In genomic region chr8:64847650-64848049, GRCm38 (mm10) we compare ENCODE assay signal across 14 mouse cellular contexts. TPM values are rescaled to one million over a fixed set of nuclear protein-coding genes. Genes with fewer than 3 reads are reported as not detected.
DNase-seq lines count a peak whose midpoint lies in the region; ATAC-seq and TF ChIP-seq lines count a peak whose summit lies in the region.
"Had no signal": no experiment of that assay in that cellular context is flagged by ENCODE, and none has a peak within 500 bp of the region (broad histone marks: within the 10 kb centered on the region; RNA-seq: fewer than 3 reads in every experiment).

No protein-coding gene starts in this region.

- H3K9ac ChIP-seq in kidney, postnatal 0 days (ENCODE audit: low read depth, low read length), result no peak overlapping the region
- H3K9ac ChIP-seq in forebrain, postnatal 0 days, result peak overlapping the region; percentile 89; the same call in 1 of the 2 replicates
- peak overlapping the region; percentile 89 for H3K9ac ChIP-seq in midbrain, embryonic 16.5 days (ENCODE audit: low read depth, low read length)
- H3K9ac ChIP-seq: liver, embryonic 12.5 days had no signal

- no peak for TF ChIP-seq CTCF in kidney, postnatal 0 days (IDR thresholded peaks at IDR 0.05; ENCODE audit: low read depth)
- no peak for TF ChIP-seq CTCF in forebrain, postnatal 0 days (IDR thresholded peaks at IDR 0.05; ENCODE audit: low read depth)

- H3K4me2 ChIP-seq in kidney, postnatal 0 days (ENCODE audit: low read length), result 0 out of 2 replicates have a peak overlapping the region, but pooled peaks have one; percentile 93
- H3K4me2 ChIP-seq in forebrain, postnatal 0 days (ENCODE audit: low read depth), result peak overlapping the region; percentile 66
- H3K4me2 ChIP-seq in midbrain, embryonic 16.5 days (ENCODE audit: low read length), result peak overlapping the region; percentile 59

- H3K4me1 ChIP-seq in kidney, postnatal 0 days (replicated peaks; ENCODE audit: insufficient read depth, low read length), result 0 out of 2 replicates have a peak, but pooled peaks cover 4% of the 10 kb centered on the region
- peaks cover 24% of the 10 kb centered on the region for H3K4me1 ChIP-seq in brown adipose tissue, adult 24 weeks (ENCODE audit: control insufficient read depth, insufficient read depth, insufficient read length, low read length)
- H3K4me1 ChIP-seq in forebrain, postnatal 0 days (ENCODE audit: insufficient read depth), result peaks cover 12% of the 10 kb centered on the region; the same call in 1 of the 2 replicates
- H3K4me1 ChIP-seq in midbrain, embryonic 16.5 days (ENCODE audit: control insufficient read depth, insufficient read depth, low read length), result peaks cover 24% of the 10 kb centered on the region

- no peak for DNase-seq in kidney, postnatal 0 days (ENCODE audit: low spot score)
- no peak for DNase-seq in kidney, adult 9 months
- DNase-seq in forebrain, postnatal 0 days, result no peak
- DNase-seq in thymus, postnatal 0 days (ENCODE audit: low spot score), result no peak
- DNase-seq in layer of hippocampus, postnatal 10 days (ENCODE audit: low spot score in 2 of 2), result no peak
- DNase-seq: adrenal gland, postnatal 25 days; gastrocnemius, postnatal 14 days; kidney, adult 18-20 months; thymus, postnatal 4 days had no signal

- H3K36me3 ChIP-seq in kidney, postnatal 0 days (ENCODE audit: insufficient read depth, low read length), result no peaks in the 10 kb centered on the region
- H3K36me3 ChIP-seq in forebrain, postnatal 0 days (ENCODE audit: insufficient read depth), result no peaks in the 10 kb centered on the region
- no peaks in the 10 kb centered on the region for H3K36me3 ChIP-seq in midbrain, embryonic 16.5 days (ENCODE audit: control insufficient read depth, insufficient read depth, low read length)
- H3K36me3 ChIP-seq: liver, embryonic 12.5 days had no signal

- H3K27ac ChIP-seq in kidney, postnatal 0 days, result no peak overlapping the region
- H3K27ac ChIP-seq in brown adipose tissue, adult 24 weeks (replicated peaks; ENCODE audit: low read depth, low read length), result 0 out of 2 replicates have a peak overlapping the region, but pooled peaks have one; percentile 15
- H3K27ac ChIP-seq in forebrain, postnatal 0 days (ENCODE audit: low read depth, low read length), result 0 out of 2 replicates have a peak overlapping the region, but pooled peaks have one; percentile 9
- no peak overlapping the region for H3K27ac ChIP-seq in midbrain, embryonic 16.5 days (ENCODE audit: low read length)
- H3K27ac ChIP-seq: liver, embryonic 12.5 days had no signal

- H3K27me3 ChIP-seq in kidney, postnatal 0 days (ENCODE audit: insufficient read depth, low read length), result no peaks in the 10 kb centered on the region
- no peaks in the 10 kb centered on the region for H3K27me3 ChIP-seq in forebrain, postnatal 0 days (ENCODE audit: insufficient read depth, low read length)
- no peaks in the 10 kb centered on the region for H3K27me3 ChIP-seq in midbrain, embryonic 16.5 days (ENCODE audit: control insufficient read depth, insufficient read depth, low read depth, low read length)

- H3K9me3 ChIP-seq in kidney, postnatal 0 days (replicated peaks; ENCODE audit: low read length), result no peaks in the 10 kb centered on the region
- H3K9me3 ChIP-seq in forebrain, postnatal 0 days (ENCODE audit: low read length), result no peaks in the 10 kb centered on the region
- H3K9me3 ChIP-seq in midbrain, embryonic 16.5 days (replicated peaks; ENCODE audit: control insufficient read depth, low read length, poor library complexity, severe bottlenecking), result no peaks in the 10 kb centered on the region
- H3K9me3 ChIP-seq: liver, embryonic 12.5 days; megakaryocyte, embryonic 14.5 days had no signal

- no peak overlapping the region for H3K4me3 ChIP-seq in kidney, postnatal 0 days (replicated peaks; ENCODE audit: low read depth, low read length)
- no peak overlapping the region for H3K4me3 ChIP-seq in brown adipose tissue, adult 24 weeks (ENCODE audit: insufficient read depth, low read depth, low read length)
- peak overlapping the region; percentile 89 for H3K4me3 ChIP-seq in forebrain, postnatal 0 days (ENCODE audit: low read depth, low read length)
- H3K4me3 ChIP-seq in midbrain, embryonic 16.5 days (ENCODE audit: low read depth, low read length), result peak overlapping the region; percentile 88
- H3K4me3 ChIP-seq: liver, embryonic 12.5 days; megakaryocyte, embryonic 14.5 days had no signal

- no peak for ATAC-seq in kidney, postnatal 0 days (replicated peaks; ENCODE audit: low FRiP score, low read depth)
- no peak for ATAC-seq in forebrain, postnatal 0 days
- ATAC-seq in midbrain, embryonic 16.5 days, result no peak
- no peak for ATAC-seq in cerebellum, adult (ENCODE audit: insufficient number of reproducible peaks, low FRiP score, low TSS enrichment)
- ATAC-seq: liver, embryonic 12.5 days had no signal

- WGBS in kidney, postnatal 0 days, result 28% methylated on average over 2 of the region's 2 CpGs
- 0% methylated on average over 2 of the region's 2 CpGs for WGBS in forebrain, postnatal 0 days
- WGBS in midbrain, embryonic 16.5 days, result 9% methylated on average over 2 of the region's 2 CpGs

RNA-seq across cellular contexts. Expression of gene Klhl2, which starts 2.2 kb away (rescaled TPM):
- 18.2 and 20.9 TPM in 2 replicates for polyA plus RNA-seq in kidney, postnatal 0 days (2015; fragmentation: Nextera tagmentation; extraction: Ambion mirVana)
- polyA plus RNA-seq in brown adipose tissue, adult 24 weeks (2012; ENCODE audit: insufficient read depth, insufficient read length, missing spikeins), result 21.9 and 30.3 TPM in 2 replicates
- total RNA-seq in forebrain, postnatal 0 days (2014; rRNA removed), result 70.5 and 78.2 TPM in 2 replicates
- 31.8 and 43.6 TPM in 2 replicates for polyA plus RNA-seq in forebrain, postnatal 0 days (2015; fragmentation: Nextera tagmentation; extraction: Ambion mirVana)
- 25.3 and 30.9 TPM in 2 replicates for polyA plus RNA-seq in midbrain, embryonic 16.5 days (2015; fragmentation: Nextera tagmentation; extraction: Ambion mirVana)
- 8.1 and 8.4 TPM in 2 replicates for polyA plus RNA-seq in thymus, postnatal 0 days (2015; fragmentation: Nextera tagmentation; extraction: Ambion mirVana)
- total RNA-seq in layer of hippocampus, postnatal 10 days (2021), result 100 to 1,000 TPM; 193 to 203 TPM

Comparison
In these comparisons a context has a peak if more than half of its experiments do, and no peak if none do; other contexts are left out.
1. H3K27ac ChIP-seq: peak in brown adipose tissue, adult 24 weeks (single experiment) and forebrain, postnatal 0 days (single experiment); none in kidney, postnatal 0 days (single experiment) and midbrain, embryonic 16.5 days (single experiment).
2. H3K4me3 ChIP-seq: peak in forebrain, postnatal 0 days (single experiment) and midbrain, embryonic 16.5 days (single experiment); none in kidney, postnatal 0 days (single experiment) and brown adipose tissue, adult 24 weeks (single experiment).
3. Peak in every context shown above with its lines, with median percentiles within 50 percentile points of each other: H3K4me2 ChIP-seq.